26 mouse cellular contexts compared by ENCODE assay signal in genomic region chr10:110485306-110485705, GRCm38 (mm10). TPM values are rescaled to one million over a fixed set of nuclear protein-coding genes. Genes with fewer than 3 reads are reported as not detected.
DNase-seq lines count a peak whose midpoint lies in the region; ATAC-seq and TF ChIP-seq lines count a peak whose summit lies in the region.
"Had no signal": no experiment of that assay in that cellular context is flagged by ENCODE, and none has a peak within 500 bp of the region (broad histone marks: within the 10 kb centered on the region; RNA-seq: fewer than 3 reads in every experiment).

No protein-coding gene starts in this region.

- H3K27me3 ChIP-seq in forebrain, embryonic 15.5 days, result no peaks in the 10 kb centered on the region
- no peaks in the 10 kb centered on the region for H3K27me3 ChIP-seq in forebrain, embryonic 11.5 days (ENCODE audit: control insufficient read depth, insufficient read depth, low read length)
- no peaks in the 10 kb centered on the region for H3K27me3 ChIP-seq in kidney, postnatal 0 days (ENCODE audit: insufficient read depth, low read length)
- H3K27me3 ChIP-seq in midbrain, embryonic 16.5 days (ENCODE audit: control insufficient read depth, insufficient read depth, low read depth, low read length), result no peaks in the 10 kb centered on the region
- H3K27me3 ChIP-seq in midbrain, embryonic 10.5 days (ENCODE audit: low read depth, poor library complexity, severe bottlenecking), result no peaks in the 10 kb centered on the region
- H3K27me3 ChIP-seq: embryonic facial prominence, embryonic 15.5 days; heart, embryonic 13.5 days; hindbrain, embryonic 15.5 days; Patski had no signal

- H3K4me1 ChIP-seq in forebrain, embryonic 15.5 days, result no peaks in the 10 kb centered on the region
- H3K4me1 ChIP-seq in forebrain, embryonic 11.5 days (replicated peaks; ENCODE audit: control insufficient read depth, insufficient read depth, low read length), result no peaks in the 10 kb centered on the region
- no peaks in the 10 kb centered on the region for H3K4me1 ChIP-seq in kidney, postnatal 0 days (replicated peaks; ENCODE audit: insufficient read depth, low read length)
- no peaks in the 10 kb centered on the region for H3K4me1 ChIP-seq in midbrain, embryonic 16.5 days (ENCODE audit: control insufficient read depth, insufficient read depth, low read length)
- no peaks in the 10 kb centered on the region for H3K4me1 ChIP-seq in midbrain, embryonic 10.5 days
- H3K4me1 ChIP-seq: embryonic facial prominence, embryonic 15.5 days; heart, embryonic 13.5 days; hindbrain, embryonic 15.5 days had no signal

- no peak for DNase-seq in forebrain, embryonic 11.5 days (ENCODE audit: low spot score)
- peak; percentile 9 for DNase-seq in kidney, postnatal 0 days (ENCODE audit: low spot score)
- DNase-seq in kidney, postnatal 14 days, result no peak
- DNase-seq in midbrain, embryonic 10.5 days (ENCODE audit: low spot score), result no peak
- no peak for DNase-seq in adipocyte (ENCODE audit: low spot score)
- DNase-seq in gastrocnemius, adult 8-10 months (ENCODE audit: low spot score in 2 of 2), result no peak
- DNase-seq: adrenal gland, adult 2 months; adrenal gland, postnatal 25 days; cerebellum, adult 11 months; cerebellum, adult 8-10 months; cerebellum, postnatal 14 days; embryo, embryonic 11 days; gastrocnemius, adult 2 months; gastrocnemius, postnatal 36 days; heart, adult 11 months; heart, postnatal 36 days had no signal

- H3K9ac ChIP-seq in forebrain, embryonic 15.5 days (replicated peaks), result no peak overlapping the region
- H3K9ac ChIP-seq in forebrain, embryonic 11.5 days (ENCODE audit: low read length), result no peak overlapping the region
- H3K9ac ChIP-seq in kidney, postnatal 0 days (ENCODE audit: low read depth, low read length), result no peak overlapping the region
- H3K9ac ChIP-seq in midbrain, embryonic 16.5 days (ENCODE audit: low read depth, low read length), result no peak overlapping the region
- H3K9ac ChIP-seq: embryonic facial prominence, embryonic 15.5 days; heart, embryonic 13.5 days; hindbrain, embryonic 15.5 days had no signal

- no peaks in the 10 kb centered on the region for H3K36me3 ChIP-seq in forebrain, embryonic 15.5 days
- H3K36me3 ChIP-seq in forebrain, embryonic 11.5 days (ENCODE audit: control insufficient read depth, insufficient read depth, low read length), result no peaks in the 10 kb centered on the region
- no peaks in the 10 kb centered on the region for H3K36me3 ChIP-seq in kidney, postnatal 0 days (ENCODE audit: insufficient read depth, low read length)
- H3K36me3 ChIP-seq in midbrain, embryonic 16.5 days (ENCODE audit: control insufficient read depth, insufficient read depth, low read length), result no peaks in the 10 kb centered on the region
- no peaks in the 10 kb centered on the region for H3K36me3 ChIP-seq in midbrain, embryonic 10.5 days
- H3K36me3 ChIP-seq: embryonic facial prominence, embryonic 15.5 days; heart, embryonic 13.5 days; hindbrain, embryonic 15.5 days had no signal

- peak overlapping the region; percentile 28; the same call in 1 of the 2 replicates for H3K27ac ChIP-seq in forebrain, embryonic 15.5 days (replicated peaks)
- no peak overlapping the region for H3K27ac ChIP-seq in forebrain, embryonic 11.5 days (ENCODE audit: low read depth, low read length)
- H3K27ac ChIP-seq in kidney, postnatal 0 days, result no peak overlapping the region
- H3K27ac ChIP-seq in midbrain, embryonic 16.5 days (ENCODE audit: low read length), result no peak overlapping the region
- H3K27ac ChIP-seq in midbrain, embryonic 10.5 days (replicated peaks), result no peak overlapping the region
- H3K27ac ChIP-seq: embryonic facial prominence, embryonic 15.5 days; gastrocnemius, adult 2 months; heart, embryonic 13.5 days; hindbrain, embryonic 15.5 days had no signal

- WGBS in forebrain, embryonic 15.5 days, result 59% methylated on average over 5 of the region's 5 CpGs
- WGBS in forebrain, embryonic 11.5 days, result 86% methylated on average over 5 of the region's 5 CpGs
- WGBS in kidney, postnatal 0 days, result 86% methylated on average over 5 of the region's 5 CpGs
- WGBS in midbrain, embryonic 16.5 days, result 43% methylated on average over 5 of the region's 5 CpGs
- 91% methylated on average over 5 of the region's 5 CpGs for WGBS in midbrain, embryonic 10.5 days

- TF ChIP-seq CTCF in kidney, postnatal 0 days (IDR thresholded peaks at IDR 0.05; ENCODE audit: low read depth), result no peak

- no peak overlapping the region for H3K4me3 ChIP-seq in forebrain, embryonic 15.5 days
- H3K4me3 ChIP-seq in forebrain, embryonic 11.5 days (ENCODE audit: low read depth, low read length), result no peak overlapping the region
- no peak overlapping the region for H3K4me3 ChIP-seq in kidney, postnatal 0 days (replicated peaks; ENCODE audit: low read depth, low read length)
- H3K4me3 ChIP-seq in midbrain, embryonic 16.5 days (ENCODE audit: low read depth, low read length), result no peak overlapping the region
- H3K4me3 ChIP-seq in midbrain, embryonic 10.5 days, result no peak overlapping the region
- H3K4me3 ChIP-seq: embryonic facial prominence, embryonic 15.5 days; gastrocnemius, adult 2 months; heart, embryonic 13.5 days; hindbrain, embryonic 15.5 days had no signal

- no peak for ATAC-seq in forebrain, embryonic 15.5 days (replicated peaks)
- ATAC-seq in forebrain, embryonic 11.5 days (replicated peaks; ENCODE audit: low FRiP score), result no peak
- ATAC-seq in kidney, postnatal 0 days (replicated peaks; ENCODE audit: low FRiP score, low read depth), result no peak
- peak; percentile 28; the same call in 1 of the 2 replicates for ATAC-seq in midbrain, embryonic 16.5 days
- ATAC-seq: activated CD4-positive, CD25-positive, alpha-beta regulatory T cell, adult 4 months; intestine, embryonic 16.5 days had no signal

- H3K4me2 ChIP-seq in forebrain, embryonic 15.5 days (replicated peaks), result no peak overlapping the region
- H3K4me2 ChIP-seq in forebrain, embryonic 11.5 days (ENCODE audit: low read depth, low read length, severe bottlenecking), result no peak overlapping the region
- H3K4me2 ChIP-seq in kidney, postnatal 0 days (ENCODE audit: low read length), result no peak overlapping the region
- H3K4me2 ChIP-seq in midbrain, embryonic 16.5 days (ENCODE audit: low read length), result no peak overlapping the region
- H3K4me2 ChIP-seq: embryonic facial prominence, embryonic 15.5 days; heart, embryonic 13.5 days; hindbrain, embryonic 15.5 days had no signal

- no peaks in the 10 kb centered on the region for H3K9me3 ChIP-seq in forebrain, embryonic 15.5 days
- no peaks in the 10 kb centered on the region for H3K9me3 ChIP-seq in forebrain, embryonic 11.5 days (ENCODE audit: control insufficient read depth, low read length)
- no peaks in the 10 kb centered on the region for H3K9me3 ChIP-seq in kidney, postnatal 0 days (replicated peaks; ENCODE audit: low read length)
- H3K9me3 ChIP-seq in midbrain, embryonic 16.5 days (replicated peaks; ENCODE audit: control insufficient read depth, low read length, poor library complexity, severe bottlenecking), result no peaks in the 10 kb centered on the region
- no peaks in the 10 kb centered on the region for H3K9me3 ChIP-seq in midbrain, embryonic 10.5 days (replicated peaks)
- H3K9me3 ChIP-seq: embryonic facial prominence, embryonic 15.5 days; heart, embryonic 13.5 days; hindbrain, embryonic 15.5 days had no signal

RNA-seq across cellular contexts. Expression of gene Nav3, which starts 29.3 kb away (rescaled TPM):
- 28.3 and 29.5 TPM in 2 replicates for polyA plus RNA-seq in forebrain, embryonic 15.5 days (2015; fragmentation: Nextera tagmentation; extraction: Ambion mirVana)
- 4.0 and 4.3 TPM in 2 replicates for polyA plus RNA-seq in forebrain, embryonic 11.5 days (2014; fragmentation: Nextera tagmentation; extraction: Ambion mirVana)
- polyA plus RNA-seq in kidney, postnatal 0 days (2015; fragmentation: Nextera tagmentation; extraction: Ambion mirVana), result 5.4 and 6.0 TPM in 2 replicates
- polyA plus RNA-seq in midbrain, embryonic 16.5 days (2015; fragmentation: Nextera tagmentation; extraction: Ambion mirVana), result 18.7 and 24.6 TPM in 2 replicates
- polyA plus RNA-seq in midbrain, embryonic 10.5 days (2016; fragmentation: Nextera tagmentation; extraction: Ambion mirVana), result 3.4 and 4.9 TPM in 2 replicates
- 1 to 10 TPM; 1.1 to 2.3 (median 1.4) TPM for total RNA-seq in gastrocnemius, adult 8-10 months (2022)
- total RNA-seq: common myeloid progenitor, adult 5-6 weeks; MEL had no signal
